Mouse (Mus musculus) kidney, adult 2 months (tissue): ENCODE data around the gene Gtf2a1l. TPM values are rescaled to one million over a fixed set of nuclear protein-coding genes. Genes with fewer than 3 reads are reported as not detected.

ENCODE experiments used
- DNase-seq: peaks from one replicate; pipeline ENCODE4 v3.0.0; 2021
- H3K27ac ChIP-seq: fragments of 200-500 bp; 2 replicates; pipeline ENCODE4 v1.5.1; 2012; ENCODE audit warnings: low read depth, low read length, control low read depth, inconsistent platforms; ENCODE audit not compliant: insufficient read depth
- H3K27me3 ChIP-seq: fragments of 200-500 bp; replicated peaks from 2 replicates; pipeline ENCODE4 v1.6.1; 2012; ENCODE audit warnings: mild to moderate bottlenecking, moderate library complexity, low read length, inconsistent platforms; ENCODE audit not compliant: control insufficient read depth, insufficient read depth
- H3K36me3 ChIP-seq: fragments of 200-500 bp; 2 replicates; pipeline ENCODE4 v1.6.1; 2012; ENCODE audit warnings: mild to moderate bottlenecking, moderate library complexity, low read length, inconsistent platforms; ENCODE audit not compliant: control insufficient read depth, insufficient read depth
- H3K4me1 ChIP-seq: fragments of 200-500 bp; 2 replicates; pipeline ENCODE4 v1.6.1; 2011; ENCODE audit warnings: low read length; ENCODE audit not compliant: control insufficient read depth, insufficient read depth
- H3K4me3 ChIP-seq: fragments of 200-500 bp; 2 replicates; pipeline ENCODE4 v1.5.1; 2011; ENCODE audit warnings: mild to moderate bottlenecking, low read depth, low read length, control low read depth; ENCODE audit not compliant: insufficient read depth
- CTCF ChIP-seq: fragments of 200-500 bp; conservative IDR thresholded peaks from 2 replicates; pipeline ENCODE4 v1.5.1; 2011; ENCODE audit warnings: low read depth, mild to moderate bottlenecking, control low read depth, low read length, moderate library complexity, mixed read lengths; ENCODE audit not compliant: insufficient read depth, insufficient read length
- POLR2A ChIP-seq: fragments of 200-500 bp; IDR thresholded peaks from one replicate; pipeline ENCODE4 v1.6.1; 2011; ENCODE audit warnings: low read depth, low read length, control low read depth
- WGBS: fragments of 180-500 bp; shearing (Covaris S2); methylation state at CpG from one replicate; pipeline ENCODE4 v1.1.7; 2018; 5-methylcytosine and 5-hydroxymethylcytosine counted together
- polyA plus RNA-seq: library from polyadenylated mRNA; depleted of rRNA; stranded (reverse); fragments of >200 nt; gene quantifications from 2 replicates; pipeline ENCODE4 v1.2.3, GENCODE M21; 2012

Gene Gtf2a1l
- polyA plus RNA-seq, 1 experiment, result 0.14 TPM

DNA sequence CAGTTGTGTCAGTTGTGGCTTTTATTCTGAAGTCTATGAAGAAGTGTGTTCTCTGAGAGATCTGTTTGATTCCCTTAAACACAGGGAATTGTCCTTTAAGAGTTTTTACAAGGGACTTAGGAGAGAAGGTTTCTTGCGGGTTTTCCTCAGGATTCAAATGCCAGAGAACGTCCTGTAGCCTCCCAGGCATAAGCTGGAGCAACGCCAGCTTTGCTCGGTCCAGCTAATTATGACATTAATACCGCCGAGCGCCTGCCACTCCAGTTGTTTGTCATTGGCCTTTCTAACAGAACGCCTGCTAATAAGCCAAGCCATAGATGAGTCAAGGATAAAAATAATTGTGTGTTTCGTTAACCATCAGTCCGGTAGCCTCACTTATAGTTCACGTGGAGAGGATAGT is 19.8 kb downstream of the Gtf2a1l start:
- no peaks in the 10 kb centered on the region for H3K27me3 ChIP-seq
- no peak for TF ChIP-seq CTCF
- 67% methylated on average over 11 of the region's 11 CpGs for whole genome bisulfite sequencing
- H3K4me3 ChIP-seq, result no peak overlapping the region
- DNase-seq, result no peak
- H3K4me1 ChIP-seq, result no peaks in the 10 kb centered on the region
- H3K36me3 ChIP-seq, result no peaks in the 10 kb centered on the region
- no peak overlapping the region for H3K27ac ChIP-seq

DNA sequence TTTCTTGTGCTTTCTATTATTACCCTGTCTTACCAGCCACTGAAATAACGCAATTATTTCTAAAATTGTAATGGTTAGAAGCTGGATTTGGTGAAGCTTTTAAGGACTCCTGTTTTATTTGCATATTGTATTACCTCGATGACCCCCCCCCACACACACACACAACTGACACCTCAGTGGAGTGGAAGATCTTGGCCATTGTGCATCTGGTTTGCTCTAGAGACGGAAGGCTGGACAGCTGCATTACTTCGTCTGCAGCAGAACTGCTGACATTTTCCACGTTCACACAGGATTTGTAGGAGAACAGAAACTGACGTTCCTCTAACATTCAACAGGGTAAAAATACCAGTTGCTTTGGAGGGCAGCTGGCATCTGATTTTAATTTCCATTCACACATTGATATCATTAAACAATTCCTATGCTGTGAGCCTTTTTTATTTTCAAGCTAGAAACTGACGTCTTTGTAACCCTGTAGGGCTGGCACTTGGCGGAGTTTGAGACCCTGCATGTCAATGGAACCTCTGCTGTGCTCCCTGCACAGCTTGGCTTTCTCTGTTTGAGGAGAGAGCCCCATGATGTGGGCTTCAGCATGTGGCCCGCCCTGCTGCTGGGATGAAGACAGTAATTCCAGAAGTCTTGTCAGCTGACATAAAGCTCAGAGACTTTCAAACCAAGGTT is 28.3 kb downstream of the Gtf2a1l start:
- Histone ChIP-seq H3K36me3 (no peaks in the 10 kb centered on the region), H3K27ac (no peak overlapping the region), H3K4me1 (no peaks in the 10 kb centered on the region), H3K4me3 (no peak overlapping the region), H3K27me3 (no peaks in the 10 kb centered on the region)
- DNase-seq, result no peak
- TF ChIP-seq CTCF (no peak), POLR2A (no peak)
- 66% methylated on average over 9 of the region's 9 CpGs for WGBS

DNA sequence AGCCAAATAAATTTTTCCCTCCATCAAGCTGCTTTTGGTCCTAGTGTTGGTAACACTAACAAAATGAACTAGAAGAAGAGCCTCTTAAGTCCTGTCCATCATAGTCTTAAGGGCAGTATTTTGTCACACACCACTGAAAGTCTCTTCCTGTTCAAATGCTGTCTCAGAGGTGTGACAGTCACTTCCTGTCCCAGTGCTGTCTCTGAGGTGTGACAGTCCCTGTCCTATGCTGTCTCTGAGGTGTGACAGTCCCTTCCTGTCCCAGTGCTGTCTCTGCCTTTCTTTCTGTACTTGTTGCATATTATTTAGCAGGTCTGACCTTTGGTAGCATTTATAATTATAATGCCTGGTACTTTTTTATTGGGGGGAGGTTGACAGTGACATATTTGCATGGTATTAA is 32.4 kb downstream of the Gtf2a1l start:
- H3K27ac ChIP-seq, result no peak overlapping the region
- no peak for DNase-seq
- H3K4me1 ChIP-seq, result no peaks in the 10 kb centered on the region
- TF ChIP-seq POLR2A (no peak), CTCF (no peak)
- no peaks in the 10 kb centered on the region for H3K27me3 ChIP-seq
- H3K36me3 ChIP-seq, result no peaks in the 10 kb centered on the region
- no peak overlapping the region for H3K4me3 ChIP-seq

DNA sequence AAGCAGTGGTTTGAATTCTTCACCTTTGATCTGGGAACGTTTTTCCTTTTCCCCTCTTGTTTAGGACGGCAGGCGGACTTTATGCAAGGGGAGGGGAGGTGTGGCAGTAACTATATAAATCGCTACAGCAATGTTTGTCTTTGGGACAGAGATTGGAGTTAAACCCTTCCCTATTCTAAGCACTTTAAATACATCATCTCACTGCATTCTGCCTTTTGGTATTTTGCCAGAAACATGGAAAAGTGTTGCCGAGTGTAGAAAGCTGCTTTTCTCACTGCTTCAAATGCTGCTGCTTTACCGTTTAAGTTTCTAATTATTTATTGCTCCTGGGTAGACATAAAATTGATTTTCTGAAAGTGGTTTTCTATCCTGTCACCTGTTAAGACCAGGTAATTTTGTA is 33.9 kb downstream of the Gtf2a1l start:
- no peak for TF ChIP-seq POLR2A
- TF ChIP-seq CTCF, result no peak
- H3K4me3 ChIP-seq, result no peak overlapping the region
- no peaks in the 10 kb centered on the region for H3K4me1 ChIP-seq
- no peaks in the 10 kb centered on the region for H3K36me3 ChIP-seq
- no peak for DNase-seq
- H3K27me3 ChIP-seq, result no peaks in the 10 kb centered on the region
- WGBS, result 12% methylated on average over 6 of the region's 6 CpGs
- no peak overlapping the region for H3K27ac ChIP-seq

DNA sequence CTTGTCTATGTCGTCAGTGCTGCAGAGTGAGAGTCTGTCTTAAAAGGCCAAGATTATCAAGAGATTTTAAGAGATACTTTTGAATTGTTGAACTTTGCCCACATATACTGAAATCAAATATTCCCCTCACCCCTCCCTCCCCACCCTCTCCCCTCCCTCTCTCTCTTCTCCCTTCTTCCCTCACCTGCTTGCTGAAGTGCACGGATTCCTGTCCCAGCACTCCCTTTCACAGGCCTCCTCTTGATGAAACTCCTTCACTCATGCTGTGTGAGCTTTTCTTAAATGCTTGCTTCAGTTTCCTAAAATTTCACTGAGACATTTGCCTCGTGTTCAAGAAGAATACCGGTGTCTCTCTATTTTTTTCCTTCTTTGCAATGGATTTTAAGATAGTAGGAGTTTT is 34.7 kb downstream of the Gtf2a1l start:
- Histone ChIP-seq H3K27me3 (no peaks in the 10 kb centered on the region), H3K36me3 (no peaks in the 10 kb centered on the region), H3K4me1 (no peaks in the 10 kb centered on the region), H3K4me3 (no peak overlapping the region), H3K27ac (no peak overlapping the region)
- WGBS, result 47% methylated on average over 4 of the region's 4 CpGs
- no peak for TF ChIP-seq POLR2A
- no peak for TF ChIP-seq CTCF
- DNase-seq, result no peak

DNA sequence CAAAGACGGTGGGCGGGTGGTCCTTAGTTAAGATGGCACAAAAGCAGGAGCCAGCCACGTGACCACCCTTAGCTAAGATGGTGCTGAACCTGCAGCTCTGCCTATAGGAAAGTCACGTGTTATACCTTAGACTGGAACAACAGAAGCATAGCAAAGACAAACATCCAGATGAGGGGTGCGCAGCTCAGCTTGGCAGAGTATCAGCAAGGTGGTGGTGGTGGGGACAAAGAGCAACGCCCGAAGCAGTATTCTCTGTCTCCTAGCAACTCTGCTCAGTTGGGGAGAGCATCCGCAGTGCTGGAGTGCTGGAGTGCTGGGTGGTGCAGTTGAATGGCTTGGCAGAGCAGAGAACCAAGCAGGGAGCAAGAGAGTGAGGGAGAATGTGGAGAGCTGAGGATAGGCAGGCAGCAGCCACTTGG is 37.8 kb downstream of the Gtf2a1l start:
- H3K4me1 ChIP-seq, result no peaks in the 10 kb centered on the region
- no peaks in the 10 kb centered on the region for H3K27me3 ChIP-seq
- 58% methylated on average over 8 of the region's 8 CpGs for WGBS
- H3K4me3 ChIP-seq, result no peak overlapping the region
- no peaks in the 10 kb centered on the region for H3K36me3 ChIP-seq
- DNase-seq, result no peak
- TF ChIP-seq POLR2A, result no peak
- no peak for TF ChIP-seq CTCF
- no peak overlapping the region for H3K27ac ChIP-seq

DNA sequence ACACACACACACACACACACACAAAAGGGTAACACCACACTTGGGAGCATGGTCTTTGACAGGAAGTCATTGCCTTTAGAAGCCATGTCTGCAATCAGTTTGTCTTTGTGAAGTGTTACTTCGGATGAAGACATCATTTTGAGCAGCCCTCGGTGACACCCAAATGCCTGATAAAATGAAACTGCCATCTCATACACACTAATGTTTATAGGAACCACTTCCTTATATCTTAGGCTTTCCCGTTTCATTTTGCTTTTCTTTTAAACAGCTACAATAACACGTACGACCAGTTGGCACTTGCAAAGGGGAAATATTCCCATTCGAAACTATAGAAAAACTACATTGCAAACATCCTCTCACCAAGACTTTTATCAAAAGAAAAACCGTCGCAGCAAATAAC is 81.2 kb downstream of the Gtf2a1l start:
- Histone ChIP-seq H3K4me3 (no peak overlapping the region), H3K27me3 (no peaks in the 10 kb centered on the region; the same call in 1 of the 2 replicates), H3K36me3 (no peaks in the 10 kb centered on the region), H3K27ac (no peak overlapping the region), H3K4me1 (no peaks in the 10 kb centered on the region)
- 81% methylated on average over 8 of the region's 8 CpGs for WGBS
- TF ChIP-seq POLR2A (no peak), CTCF (no peak)
- no peak for DNase-seq
